Mouse (Mus musculus) T-helper 17 cell (primary cell): ENCODE data around the gene Nmt1.

Source experiments
- in situ Hi-C, 2 experiments: fragments of 300-600 bp; cut with MboI, MseI; formaldehyde crosslinking; loops; 1 replicate in 1 of 2; 2 replicates in 1 of 2; pipeline ENCODE4 v1.15.1; 2025; ENCODE audit warnings: high pct_unique_total_duplicates in 2 of 2

The Nmt1 gene

GRCm38 (mm10) chr11:103042828-103043227 lies 14.8 kb downstream of the Nmt1 start:
- in situ Hi-C loops: no loop called here

GRCm38 (mm10) chr11:103043982-103044381 lies 16.0 kb downstream of the Nmt1 start:
- in situ Hi-C loops: no loop called here

GRCm38 (mm10) chr11:103046286-103046685 lies 18.3 kb downstream of the Nmt1 start:
- in situ Hi-C loops: no loop called here

GRCm38 (mm10) chr11:103049611-103050010 lies 21.6 kb downstream of the Nmt1 start:
- in situ Hi-C loops: no loop called here

- in situ Hi-C loops: no loop called here
These were observed 22.2 kb downstream of the Nmt1 start for GRCm38 (mm10) chr11:103050153-103050552.

GRCm38 (mm10) chr11:103051249-103051691 lies 23.3 kb downstream of the Nmt1 start:
- in situ Hi-C loops: no loop called here

- in situ Hi-C loops: no loop called here
These were observed 24.1 kb downstream of the Nmt1 start for GRCm38 (mm10) chr11:103052078-103052477.

- in situ Hi-C loops: no loop called here
These were observed 25.4 kb downstream of the Nmt1 start for GRCm38 (mm10) chr11:103053191-103054076.

GRCm38 (mm10) chr11:103054798-103055197 lies 26.8 kb downstream of the Nmt1 start:
- in situ Hi-C loops: no loop called here

- in situ Hi-C loops: no loop called here
These were observed 28.6 kb downstream of the Nmt1 start for GRCm38 (mm10) chr11:103056636-103057035.

- in situ Hi-C loops: no loop called here
These were observed 30.6 kb downstream of the Nmt1 start for GRCm38 (mm10) chr11:103058499-103059085.

- in situ Hi-C loops: no loop called here
These were observed 38.4 kb downstream of the Nmt1 start for GRCm38 (mm10) chr11:103066191-103067050.

- in situ Hi-C loops: no loop called here
These were observed 39.0 kb downstream of the Nmt1 start for GRCm38 (mm10) chr11:103067051-103067361.

GRCm38 (mm10) chr11:103067457-103068001 lies 39.5 kb downstream of the Nmt1 start:
- in situ Hi-C loops: no loop called here

- in situ Hi-C loops: no loop called here
These were observed 40.3 kb downstream of the Nmt1 start for GRCm38 (mm10) chr11:103068272-103068671.

GRCm38 (mm10) chr11:103068884-103069283 lies 40.9 kb downstream of the Nmt1 start:
- in situ Hi-C loops: no loop called here

- in situ Hi-C loops: loop anchor here in 1 of 2 experiments (10.0 kb wide), 1 partner anchor 735 kb away; no protein-coding TSS in a partner anchor
These were observed 41.7 kb downstream of the Nmt1 start for GRCm38 (mm10) chr11:103069731-103070130.

- in situ Hi-C loops: loop anchor here in 1 of 2 experiments (10.0 kb wide), 1 partner anchor 734 kb away; no protein-coding TSS in a partner anchor
These were observed 42.4 kb downstream of the Nmt1 start for GRCm38 (mm10) chr11:103070322-103070880.

GRCm38 (mm10) chr11:103073671-103074070 lies 45.7 kb downstream of the Nmt1 start:
- in situ Hi-C loops: loop anchor here in 1 of 2 experiments (10.0 kb wide), 1 partner anchor 731 kb away; no protein-coding TSS in a partner anchor

GRCm38 (mm10) chr11:103074121-103074650 lies 46.2 kb downstream of the Nmt1 start:
- in situ Hi-C loops: loop anchor here in 1 of 2 experiments (10.0 kb wide), 1 partner anchor 731 kb away; no protein-coding TSS in a partner anchor
